ENCODE assay signal across 22 mouse cellular contexts in genomic region chr11:107300235-107300634, GRCm38 (mm10).
DNase-seq lines count a peak whose midpoint lies in the region; ATAC-seq and TF ChIP-seq lines count a peak whose summit lies in the region.
"Had no signal": no experiment of that assay in that cellular context is flagged by ENCODE, and none has a peak within 500 bp of the region (broad histone marks: within the 10 kb centered on the region; RNA-seq: fewer than 3 reads in every experiment).

No protein-coding gene starts in this region.

- no peak for ATAC-seq in intestine, postnatal 0 days
- no peak for ATAC-seq in intestine, embryonic 16.5 days
- no peak for ATAC-seq in lung, embryonic 14.5 days (ENCODE audit: insufficient read depth)
- ATAC-seq in midbrain, embryonic 14.5 days (ENCODE audit: low FRiP score, low TSS enrichment): no peak
- ATAC-seq: forebrain, embryonic 14.5 days had no signal

- H3K4me1 ChIP-seq in intestine, postnatal 0 days (replicated peaks; ENCODE audit: control insufficient read depth, insufficient read depth, low read length): no peaks in the 10 kb centered on the region
- no peaks in the 10 kb centered on the region for H3K4me1 ChIP-seq in intestine, embryonic 16.5 days (ENCODE audit: control insufficient read depth, insufficient read depth, low read length)
- no peaks in the 10 kb centered on the region for H3K4me1 ChIP-seq in lung, embryonic 14.5 days (ENCODE audit: insufficient read depth)
- no peaks in the 10 kb centered on the region for H3K4me1 ChIP-seq in lung, adult 2 months (ENCODE audit: control insufficient read depth, insufficient read depth, low read length)
- H3K4me1 ChIP-seq in MEL (ENCODE audit: control insufficient read depth in 1 of 2, insufficient read depth in 2 of 2, low read length in 2 of 2): no peaks in the 10 kb centered on the region
- H3K4me1 ChIP-seq in midbrain, embryonic 14.5 days (ENCODE audit: control insufficient read depth, insufficient read depth, low read length): no peaks in the 10 kb centered on the region
- H3K4me1 ChIP-seq: embryonic facial prominence, embryonic 13.5 days; liver, embryonic 13.5 days had no signal

- no peak overlapping the region for H3K4me3 ChIP-seq in intestine, postnatal 0 days (ENCODE audit: low read depth, low read length)
- no peak overlapping the region for H3K4me3 ChIP-seq in intestine, embryonic 16.5 days (ENCODE audit: low read length)
- H3K4me3 ChIP-seq in lung, embryonic 14.5 days (ENCODE audit: low read depth, low read length): no peak overlapping the region
- no peak overlapping the region for H3K4me3 ChIP-seq in lung, adult 2 months (replicated peaks; ENCODE audit: extremely low read depth, low read depth, low read length)
- H3K4me3 ChIP-seq in MEL (ENCODE audit: control insufficient read depth in 1 of 2, insufficient read depth in 1 of 2, low read depth in 2 of 2, low read length in 2 of 2): no peak overlapping the region
- H3K4me3 ChIP-seq in midbrain, embryonic 14.5 days (replicated peaks; ENCODE audit: low read depth, low read length): no peak overlapping the region
- H3K4me3 ChIP-seq: embryonic facial prominence, embryonic 13.5 days; heart, embryonic 10.5 days; liver, embryonic 13.5 days; megakaryocyte, embryonic 14.5 days had no signal

- no peak overlapping the region for H3K9ac ChIP-seq in intestine, postnatal 0 days (ENCODE audit: low read depth, low read length)
- H3K9ac ChIP-seq in intestine, embryonic 16.5 days (ENCODE audit: low read depth, low read length): no peak overlapping the region
- no peak overlapping the region for H3K9ac ChIP-seq in lung, embryonic 14.5 days
- no peak overlapping the region for H3K9ac ChIP-seq in MEL (ENCODE audit: control insufficient read depth, low read depth, low read length, poor library complexity, severe bottlenecking)
- H3K9ac ChIP-seq in midbrain, embryonic 14.5 days (replicated peaks; ENCODE audit: low read length): no peak overlapping the region
- H3K9ac ChIP-seq: embryonic facial prominence, embryonic 13.5 days; hindbrain, embryonic 14.5 days; liver, embryonic 13.5 days had no signal

- H3K4me2 ChIP-seq in intestine, postnatal 0 days (replicated peaks; ENCODE audit: low read depth): no peak overlapping the region
- no peak overlapping the region for H3K4me2 ChIP-seq in intestine, embryonic 16.5 days (ENCODE audit: low read depth, low read length)
- no peak overlapping the region for H3K4me2 ChIP-seq in lung, embryonic 14.5 days
- no peak overlapping the region for H3K4me2 ChIP-seq in midbrain, embryonic 14.5 days (ENCODE audit: low read length)
- H3K4me2 ChIP-seq: embryonic facial prominence, embryonic 13.5 days; hindbrain, embryonic 14.5 days; liver, embryonic 13.5 days had no signal

- peaks cover 3% of the 10 kb centered on the region; the same call in 1 of the 2 replicates for H3K9me3 ChIP-seq in intestine, postnatal 0 days (ENCODE audit: control insufficient read depth)
- H3K9me3 ChIP-seq in intestine, embryonic 16.5 days (ENCODE audit: control insufficient read depth, low read length): peaks cover 4% of the 10 kb centered on the region; the same call in 1 of the 2 replicates
- no peaks in the 10 kb centered on the region for H3K9me3 ChIP-seq in lung, embryonic 14.5 days (ENCODE audit: low read depth, low read length)
- no peaks in the 10 kb centered on the region for H3K9me3 ChIP-seq in MEL (replicated peaks; ENCODE audit: insufficient read depth, low read length)
- 0 out of 2 replicates have a peak, but pooled peaks cover 8% of the 10 kb centered on the region for H3K9me3 ChIP-seq in midbrain, embryonic 14.5 days (ENCODE audit: control insufficient read depth, low read length)
- H3K9me3 ChIP-seq: embryonic facial prominence, embryonic 13.5 days; heart, embryonic 10.5 days had no signal

- no peak overlapping the region for H3K27ac ChIP-seq in intestine, postnatal 0 days (ENCODE audit: low read depth, low read length)
- no peak overlapping the region for H3K27ac ChIP-seq in intestine, embryonic 16.5 days (ENCODE audit: low read length)
- no peak overlapping the region for H3K27ac ChIP-seq in lung, embryonic 14.5 days (ENCODE audit: low read depth)
- H3K27ac ChIP-seq in MEL (ENCODE audit: control insufficient read depth, low read depth, low read length): no peak overlapping the region
- no peak overlapping the region for H3K27ac ChIP-seq in midbrain, embryonic 14.5 days (replicated peaks; ENCODE audit: low read depth, low read length)
- H3K27ac ChIP-seq: embryonic facial prominence, embryonic 13.5 days; heart, embryonic 10.5 days; hindbrain, embryonic 14.5 days; liver, embryonic 13.5 days had no signal

- no peaks in the 10 kb centered on the region for H3K27me3 ChIP-seq in intestine, postnatal 0 days (replicated peaks; ENCODE audit: control insufficient read depth, insufficient read depth, low read length)
- no peaks in the 10 kb centered on the region for H3K27me3 ChIP-seq in intestine, embryonic 16.5 days (replicated peaks; ENCODE audit: control insufficient read depth, insufficient read depth, low read length)
- no peaks in the 10 kb centered on the region for H3K27me3 ChIP-seq in lung, embryonic 14.5 days (ENCODE audit: insufficient read depth, low read length)
- no peaks in the 10 kb centered on the region for H3K27me3 ChIP-seq in MEL (ENCODE audit: control insufficient read depth in 1 of 2, insufficient read depth in 2 of 2, low read length in 2 of 2)
- no peaks in the 10 kb centered on the region for H3K27me3 ChIP-seq in midbrain, embryonic 14.5 days (ENCODE audit: control insufficient read depth, insufficient read depth, low read length)
- H3K27me3 ChIP-seq: embryonic facial prominence, embryonic 13.5 days; liver, embryonic 13.5 days; megakaryocyte, embryonic 14.5 days had no signal

- peak; percentile 41 for TF ChIP-seq CTCF in intestine, postnatal 0 days (IDR thresholded peaks at IDR 0.05; ENCODE audit: low read depth)
- TF ChIP-seq CTCF in lung, embryonic 14.5 days (IDR thresholded peaks at IDR 0.05; ENCODE audit: low read depth): peak; percentile 25; the same call in 1 of the 2 replicates
- no peak for TF ChIP-seq CTCF in lung, adult 2 months (IDR thresholded peaks at IDR 0.05; ENCODE audit: insufficient read depth, low read length)
- peak in 2 of 3 experiments; percentile 22 to 65; a peak in 3 of 6 replicates for TF ChIP-seq CTCF in MEL (IDR thresholded peaks at IDR 0.05 in 2 of 3, conservative IDR thresholded peaks at IDR 0.05 in 1 of 3; ENCODE audit: control insufficient read depth in 1 of 3, insufficient read depth in 1 of 3, low read depth in 2 of 3, low read length in 3 of 3, poor library complexity in 1 of 3, severe bottlenecking in 1 of 3)

- H3K36me3 ChIP-seq in intestine, postnatal 0 days (ENCODE audit: control insufficient read depth, insufficient read depth): no peaks in the 10 kb centered on the region
- no peaks in the 10 kb centered on the region for H3K36me3 ChIP-seq in intestine, embryonic 16.5 days (ENCODE audit: control insufficient read depth, insufficient read depth, low read length)
- no peaks in the 10 kb centered on the region for H3K36me3 ChIP-seq in lung, embryonic 14.5 days (ENCODE audit: insufficient read depth)
- H3K36me3 ChIP-seq in MEL (ENCODE audit: control insufficient read depth in 1 of 2, insufficient read depth in 2 of 2, low read length in 2 of 2): peaks cover 0 to 2% of the 10 kb centered on the region in 2 experiments; a peak in 1 of 4 replicates
- H3K36me3 ChIP-seq in midbrain, embryonic 14.5 days (ENCODE audit: control insufficient read depth, insufficient read depth, low read length): 0 out of 2 replicates have a peak, but pooled peaks cover 3% of the 10 kb centered on the region

- no peak for TF ChIP-seq POLR2A in lung, adult 2 months (IDR thresholded peaks at IDR 0.05; ENCODE audit: borderline replicate concordance, extremely low read depth, low read depth, low read length)
- TF ChIP-seq POLR2A in MEL (IDR thresholded peaks at IDR 0.05; ENCODE audit: control insufficient read depth in 1 of 2, insufficient read depth in 1 of 2, low read depth in 1 of 2, low read length in 2 of 2, poor library complexity in 1 of 2): no peak

- no peak for DNase-seq in lung, embryonic 14.5 days
- DNase-seq in lung, adult 2 months: no peak
- DNase-seq in MEL (ENCODE audit: low read depth, low spot score) (peak; percentile 55), adipocyte (ENCODE audit: low spot score) (no peak)
- no peak for DNase-seq in midbrain, embryonic 14.5 days
- DNase-seq: adrenal gland, postnatal 25 days; cerebellum, adult 11 months; cerebellum, postnatal 10 days; kidney, adult 11 months; kidney, postnatal 10 days; left cerebral cortex, postnatal 4 days; liver, embryonic 13.5 days; lung, postnatal 14 days; retina, postnatal 1 day; right cerebral cortex, postnatal 4 days had no signal

- TF ChIP-seq EP300 in MEL (IDR thresholded peaks at IDR 0.05; ENCODE audit: low read depth in 1 of 2, low read length in 2 of 2): no peak

- no peaks in the 10 kb centered on the region for H3K79me2 ChIP-seq in MEL (ENCODE audit: control insufficient read depth, insufficient read depth, low read length, poor library complexity)

- peak; percentile 70 for TF ChIP-seq RAD21 in MEL (IDR thresholded peaks at IDR 0.05; ENCODE audit: low read depth, low read length)

TF ChIP-seq in MEL, 35 proteins besides CTCF, POLR2A, EP300 and RAD21:
- TF ChIP-seq ZC3H11A (IDR thresholded peaks at IDR 0.05; ENCODE audit: low read depth, low read length): peak; percentile 59; the same call in 1 of the 2 replicates
- peak; percentile 65 for TF ChIP-seq SMC3 (IDR thresholded peaks at IDR 0.05; ENCODE audit: low read depth, low read length)
- TF ChIP-seq TCF12 (IDR thresholded peaks at IDR 0.05; ENCODE audit: low read depth, low read length): no peak
